Mouse (Mus musculus) MEL (cell line): Measurements from ENCODE around the gene Crbn. TPM values are rescaled to one million over a fixed set of nuclear protein-coding genes. Genes with fewer than 3 reads are reported as not detected.

Experiments used
- DNase-seq: peaks from one replicate; pipeline ENCODE4 v3.0.0; 2011; ENCODE audit warnings: low read depth, low spot score
- H3K27ac ChIP-seq: 2 replicates; pipeline ENCODE4 v1.5.1; 2012; ENCODE audit warnings: low read depth, mild to moderate bottlenecking, control low read depth, low read length, moderate library complexity; ENCODE audit not compliant: control insufficient read depth
- H3K27me3 ChIP-seq, 2 experiments: fragments of 150-350 bp in 1 of 2; sonication (generic) in 1 of 2; 2 replicates each; pipeline ENCODE4 v1.6.1; 2012; ENCODE audit warnings: low read length in 2 of 2, mild to moderate bottlenecking in 2 of 2, improper control_type of control experiment in 1 of 2, moderate library complexity in 1 of 2; ENCODE audit not compliant: insufficient read depth in 2 of 2, control insufficient read depth in 1 of 2
- H3K36me3 ChIP-seq, 2 experiments: 2 replicates each; pipeline ENCODE4 v1.6.1; 2012 to 2014; ENCODE audit warnings: low read length in 2 of 2, improper control_type of control experiment in 1 of 2, inconsistent platforms in 1 of 2, mild to moderate bottlenecking in 1 of 2; ENCODE audit not compliant: insufficient read depth in 2 of 2, control insufficient read depth in 1 of 2
- H3K4me1 ChIP-seq, 2 experiments: fragments of 150-350 bp in 1 of 2; sonication (generic) in 1 of 2; 2 replicates each; pipeline ENCODE4 v1.6.1; 2012; ENCODE audit warnings: low read length in 2 of 2, improper control_type of control experiment in 1 of 2, mild to moderate bottlenecking in 1 of 2; ENCODE audit not compliant: insufficient read depth in 2 of 2, control insufficient read depth in 1 of 2
- H3K4me3 ChIP-seq, 2 experiments: fragments of 150-350 bp in 1 of 2; sonication (generic) in 1 of 2; 2 replicates each; pipeline ENCODE4 v1.5.1; 2012; ENCODE audit warnings: low read depth in 2 of 2, low read length in 2 of 2, mild to moderate bottlenecking in 2 of 2, moderate library complexity in 2 of 2, control low read depth in 1 of 2, improper control_type of control experiment in 1 of 2; ENCODE audit not compliant: control insufficient read depth in 1 of 2, insufficient read depth in 1 of 2
- H3K79me2 ChIP-seq: 2 replicates; pipeline ENCODE4 v1.6.1; 2012; ENCODE audit warnings: mild to moderate bottlenecking, low read length, moderate library complexity; ENCODE audit not compliant: control insufficient read depth, poor library complexity, insufficient read depth
- H3K9ac ChIP-seq: 2 replicates; pipeline ENCODE4 v1.6.1; 2012; ENCODE audit warnings: low read depth, mild to moderate bottlenecking, control low read depth, low read length, moderate library complexity; ENCODE audit not compliant: control insufficient read depth, poor library complexity, severe bottlenecking
- H3K9me3 ChIP-seq: fragments of 150-350 bp; sonication (generic); replicated peaks from 2 replicates; pipeline ENCODE4 v1.6.1; 2012; ENCODE audit warnings: mild to moderate bottlenecking, low read length, improper control_type of control experiment, moderate library complexity; ENCODE audit not compliant: insufficient read depth
- BHLHE40 ChIP-seq: IDR thresholded peaks from 2 replicates; pipeline ENCODE4 v1.6.1; 2012; ENCODE audit warnings: low read depth, mild to moderate bottlenecking, inconsistent platforms, low read length, improper control_type of control experiment, borderline replicate concordance
- CHD1 ChIP-seq: IDR thresholded peaks from 2 replicates; pipeline ENCODE4 v1.6.1; 2012; ENCODE audit warnings: low read depth, mild to moderate bottlenecking, inconsistent platforms, low read length, improper control_type of control experiment
- CHD2 ChIP-seq: IDR thresholded peaks from 2 replicates; pipeline ENCODE4 v1.6.1; 2011; ENCODE audit warnings: low read length, improper control_type of control experiment
- ELF1 ChIP-seq: IDR thresholded peaks from 2 replicates; pipeline ENCODE4 v1.6.1; 2014; ENCODE audit warnings: low read depth, mild to moderate bottlenecking, inconsistent platforms, low read length, improper control_type of control experiment, moderate library complexity
- GATA1 ChIP-seq: IDR thresholded peaks from 2 replicates; pipeline ENCODE4 v1.6.1; 2011; ENCODE audit warnings: low read depth, low read length, improper control_type of control experiment
- HCFC1 ChIP-seq: IDR thresholded peaks from 2 replicates; pipeline ENCODE4 v1.6.1; 2012; ENCODE audit warnings: low read depth, mild to moderate bottlenecking, inconsistent platforms, low read length, improper control_type of control experiment, moderate library complexity
- MAFK ChIP-seq: IDR thresholded peaks from 2 replicates; pipeline ENCODE4 v1.6.1; 2011; ENCODE audit warnings: low read depth, mild to moderate bottlenecking, low read length, improper control_type of control experiment, borderline replicate concordance
- MAZ ChIP-seq: IDR thresholded peaks from 2 replicates; pipeline ENCODE4 v1.6.1; 2012; ENCODE audit warnings: low read depth, mild to moderate bottlenecking, inconsistent platforms, low read length, improper control_type of control experiment
- POLR2A ChIP-seq, 2 experiments: IDR thresholded peaks; 2 replicates each; pipeline ENCODE4 v1.6.1; 2011 to 2012; ENCODE audit warnings: low read length in 2 of 2, mild to moderate bottlenecking in 2 of 2, control low read depth in 1 of 2, improper control_type of control experiment in 1 of 2, low read depth in 1 of 2, moderate library complexity in 1 of 2; ENCODE audit not compliant: control insufficient read depth in 1 of 2, insufficient read depth in 1 of 2, poor library complexity in 1 of 2
- RCOR1 ChIP-seq: IDR thresholded peaks from 2 replicates; pipeline ENCODE4 v1.6.1; 2012; ENCODE audit warnings: low read depth, mild to moderate bottlenecking, inconsistent platforms, low read length, improper control_type of control experiment
- SIN3A ChIP-seq: IDR thresholded peaks from 2 replicates; pipeline ENCODE4 v1.6.1; 2012; ENCODE audit warnings: low read length, improper control_type of control experiment, inconsistent platforms
- TCF12 ChIP-seq: IDR thresholded peaks from 2 replicates; pipeline ENCODE4 v1.6.1; 2014; ENCODE audit warnings: low read depth, mild to moderate bottlenecking, inconsistent platforms, low read length, improper control_type of control experiment, moderate library complexity
- USF1 ChIP-seq: IDR thresholded peaks from 2 replicates; pipeline ENCODE4 v1.6.1; 2014; ENCODE audit warnings: low read depth, mild to moderate bottlenecking, inconsistent platforms, low read length, improper control_type of control experiment, moderate library complexity
- polyA plus RNA-seq, 2 experiments: library from polyadenylated mRNA; stranded (reverse) in 1 of 2; unstranded in 1 of 2; fragments of >175 nt in 1 of 2; fragments of >200 nt in 1 of 2; gene quantifications; 2 replicates each; pipeline versions ENCODE4 v1.2.1 to v1.2.4; 2012; ENCODE audit warnings: low replicate concordance in 2 of 2, low read depth in 1 of 2; ENCODE audit not compliant: insufficient read length in 2 of 2, insufficient read depth in 1 of 2, missing spikeins in 1 of 2
- total RNA-seq: library from RNA; depleted of rRNA; stranded (reverse); fragments of 300-350 nt; gene quantifications from 2 replicates; pipeline ENCODE4 v1.2.3, GENCODE M21; 2012

Crbn gene
- total and polyA plus RNA-seq, 3 experiments, result 17.0 to 21.0 TPM; not detected in 1

- no peaks in the 10 kb centered on the region for H3K79me2 ChIP-seq
- no peaks in the 10 kb centered on the region for H3K36me3 ChIP-seq
- no peak for DNase-seq
- H3K4me3 ChIP-seq, result no peak overlapping the region
- TF ChIP-seq SIN3A (no peak), USF1 (no peak), RCOR1 (no peak)
- H3K9me3 ChIP-seq, result no peaks in the 10 kb centered on the region
- no peak overlapping the region for H3K9ac ChIP-seq
- no peaks in the 10 kb centered on the region for H3K4me1 ChIP-seq
- H3K27ac ChIP-seq, result no peak overlapping the region
- no peaks in the 10 kb centered on the region for H3K27me3 ChIP-seq
Measured at GRCm38 (mm10) chr6:106820566-106820965, 20.7 kb upstream of the Crbn start.

DNA sequence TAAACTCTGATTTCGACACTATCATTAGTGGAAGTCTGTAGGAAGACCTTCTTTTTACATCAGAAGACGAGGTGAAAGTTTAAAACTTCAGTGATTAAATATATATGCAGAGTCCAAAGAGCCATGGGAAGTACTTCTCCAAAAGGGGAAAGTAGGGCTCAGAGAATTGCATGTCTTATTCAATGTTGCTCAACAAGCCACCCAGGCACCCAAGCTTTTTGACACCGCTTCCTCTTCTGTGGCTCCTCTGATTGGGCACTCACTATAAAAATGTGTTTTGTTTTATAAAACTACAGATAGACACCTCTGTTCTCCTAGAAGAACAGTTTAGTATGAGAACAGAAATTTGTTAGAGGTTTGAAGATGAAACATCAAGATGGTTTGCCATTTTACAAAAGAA lies 20.0 kb upstream of the Crbn start:
- no peaks in the 10 kb centered on the region for H3K27me3 ChIP-seq
- no peaks in the 10 kb centered on the region for H3K79me2 ChIP-seq
- TF ChIP-seq POLR2A (IDR thresholded peaks at IDR 0.05; ENCODE audit: control insufficient read depth in 1 of 2, insufficient read depth in 1 of 2, low read depth in 1 of 2, low read length in 2 of 2, poor library complexity in 1 of 2) (no peak), GATA1 (no peak), MAZ (no peak), TCF12 (no peak), HCFC1 (no peak), CHD1 (no peak), BHLHE40 (no peak), ELF1 (no peak)
- H3K9me3 ChIP-seq, result no peaks in the 10 kb centered on the region
- H3K27ac ChIP-seq, result no peak overlapping the region
- H3K9ac ChIP-seq, result no peak overlapping the region
- no peaks in the 10 kb centered on the region for H3K4me1 ChIP-seq
- DNase-seq, result no peak
- H3K36me3 ChIP-seq, result no peaks in the 10 kb centered on the region
- H3K4me3 ChIP-seq, result no peak overlapping the region

DNA sequence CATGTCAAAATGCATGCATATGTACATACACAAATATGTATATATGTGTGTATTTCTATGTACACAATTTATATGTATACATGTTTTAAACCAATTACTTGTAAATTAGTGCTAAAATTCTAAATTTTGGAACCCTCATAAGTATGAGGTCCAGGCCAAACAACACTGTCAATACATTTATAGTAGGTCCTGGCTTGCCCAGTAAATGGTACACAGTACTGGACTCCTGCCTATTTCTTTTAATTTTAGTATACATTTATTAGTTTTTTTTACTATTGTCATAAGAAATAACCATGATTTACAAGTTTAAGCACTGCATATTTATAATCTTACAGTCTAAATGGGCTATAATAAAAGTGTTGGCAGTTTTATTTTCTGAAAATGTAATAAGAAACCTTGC lies 19.4 kb upstream of the Crbn start:
- no peaks in the 10 kb centered on the region for H3K36me3 ChIP-seq
- H3K9ac ChIP-seq, result no peak overlapping the region
- no peak overlapping the region for H3K27ac ChIP-seq
- no peaks in the 10 kb centered on the region for H3K79me2 ChIP-seq
- no peaks in the 10 kb centered on the region for H3K9me3 ChIP-seq
- no peaks in the 10 kb centered on the region for H3K4me1 ChIP-seq
- no peaks in the 10 kb centered on the region for H3K27me3 ChIP-seq
- no peak overlapping the region for H3K4me3 ChIP-seq
- no peak for DNase-seq
- no peak for TF ChIP-seq GATA1
- TF ChIP-seq CHD2, result no peak
- TF ChIP-seq MAFK, result no peak
- TF ChIP-seq RCOR1, result no peak
